In the genomic region with DNA sequence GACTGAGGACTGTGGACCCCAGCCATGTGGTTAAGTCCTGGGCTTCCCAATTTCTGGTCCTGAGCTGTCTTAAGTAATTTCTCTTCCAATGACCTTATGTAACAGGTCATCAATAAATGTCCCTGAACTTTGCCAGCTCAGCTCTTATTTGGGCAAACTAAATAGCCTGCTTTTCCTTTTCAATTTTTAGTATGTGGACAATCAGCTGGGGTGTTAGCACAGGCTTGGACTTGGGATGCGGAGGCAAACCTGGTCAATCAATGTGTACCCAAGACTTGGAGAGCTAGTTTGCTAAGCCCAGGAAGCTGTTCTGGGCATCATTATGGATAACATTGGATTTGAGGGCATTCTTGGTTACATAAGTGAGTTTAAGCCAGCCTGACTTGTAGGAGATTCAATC, we compare ENCODE assay signal across 27 mouse cellular contexts.
"Had no signal": no experiment of that assay in that cellular context is flagged by ENCODE, and none has a peak within 500 bp of the region (broad histone marks: within the 10 kb centered on the region; RNA-seq: fewer than 3 reads in every experiment).

No protein-coding gene starts in this region.

- ATAC-seq: forebrain, embryonic 14.5 days; forebrain, embryonic 15.5 days; forebrain, embryonic 16.5 days; forebrain, postnatal 0 days had no signal

- H3K9ac ChIP-seq: embryonic facial prominence, embryonic 12.5 days; embryonic facial prominence, embryonic 13.5 days; embryonic facial prominence, embryonic 15.5 days; forebrain, embryonic 12.5 days; forebrain, embryonic 15.5 days; forebrain, postnatal 0 days had no signal

- H3K4me1 ChIP-seq: embryonic facial prominence, embryonic 10.5 days; embryonic facial prominence, embryonic 12.5 days; embryonic facial prominence, embryonic 13.5 days; embryonic facial prominence, embryonic 15.5 days; forebrain, embryonic 10.5 days; forebrain, embryonic 12.5 days; forebrain, embryonic 15.5 days; heart, embryonic 10.5 days had no signal

- H3K4me2 ChIP-seq: embryonic facial prominence, embryonic 12.5 days; embryonic facial prominence, embryonic 13.5 days; embryonic facial prominence, embryonic 15.5 days; forebrain, embryonic 12.5 days; forebrain, embryonic 15.5 days had no signal

- H3K27ac ChIP-seq: embryonic facial prominence, embryonic 10.5 days; embryonic facial prominence, embryonic 12.5 days; embryonic facial prominence, embryonic 13.5 days; embryonic facial prominence, embryonic 15.5 days; forebrain, embryonic 10.5 days; forebrain, embryonic 12.5 days; forebrain, embryonic 15.5 days; gastrocnemius, adult 2 months; heart, adult 2 months; heart, embryonic 10.5 days had no signal

- H3K4me3 ChIP-seq: embryonic facial prominence, embryonic 10.5 days; embryonic facial prominence, embryonic 12.5 days; embryonic facial prominence, embryonic 13.5 days; embryonic facial prominence, embryonic 15.5 days; erythroblast, embryonic 14.5 days; forebrain, embryonic 10.5 days; forebrain, embryonic 12.5 days; forebrain, embryonic 15.5 days; gastrocnemius, adult 2 months; heart, adult 2 months; heart, embryonic 10.5 days had no signal

- H3K36me3 ChIP-seq: embryonic facial prominence, embryonic 10.5 days; embryonic facial prominence, embryonic 12.5 days; embryonic facial prominence, embryonic 13.5 days; embryonic facial prominence, embryonic 15.5 days; forebrain, embryonic 10.5 days; forebrain, embryonic 12.5 days; forebrain, embryonic 15.5 days; heart, embryonic 10.5 days had no signal

- H3K9me3 ChIP-seq: embryonic facial prominence, embryonic 13.5 days; embryonic facial prominence, embryonic 15.5 days; forebrain, embryonic 15.5 days; heart, embryonic 10.5 days had no signal

- H3K27me3 ChIP-seq: embryonic facial prominence, embryonic 12.5 days; embryonic facial prominence, embryonic 13.5 days; embryonic facial prominence, embryonic 15.5 days; forebrain, embryonic 12.5 days; forebrain, embryonic 15.5 days had no signal

- DNase-seq: cerebellum, adult 8-10 months; cerebellum, adult 9-10 months; cerebellum, adult 9-11 months; cerebellum, postnatal 10 days; cerebellum, postnatal 14 days; cerebellum, postnatal 25 days; cerebellum, postnatal 36 days; embryo, embryonic 11 days; forebrain, postnatal 0 days; gastrocnemius, adult 2 months; gastrocnemius, postnatal 10 days; gastrocnemius, postnatal 14 days; gastrocnemius, postnatal 25 days; gastrocnemius, postnatal 36 days; heart, adult 18-20 months; heart, adult 2 months had no signal
